Mouse (Mus musculus) gonadal fat pad, adult 2 months (tissue): ENCODE data around the gene Tagap. TPM values are rescaled to one million over a fixed set of nuclear protein-coding genes. Genes with fewer than 3 reads are reported as not detected.
"Not testable (repeated sequence)": the region's sequence is repeated elsewhere in the genome, so short reads cannot be mapped to it uniquely, and the experiment has no call there.

Experiments
- DNase-seq: peaks from one replicate; pipeline ENCODE4 v3.0.0-alpha.2; 2012; ENCODE audit warnings: low read depth
- polyA plus RNA-seq: library from polyadenylated mRNA; depleted of rRNA; stranded (reverse); fragments of >200 nt; gene quantifications from 2 replicates; pipeline ENCODE4 v1.2.3, GENCODE M21; 2012; rRNA removed

Tagap gene
- polyA plus RNA-seq, 1 experiment, result 16.4 TPM

DNA sequence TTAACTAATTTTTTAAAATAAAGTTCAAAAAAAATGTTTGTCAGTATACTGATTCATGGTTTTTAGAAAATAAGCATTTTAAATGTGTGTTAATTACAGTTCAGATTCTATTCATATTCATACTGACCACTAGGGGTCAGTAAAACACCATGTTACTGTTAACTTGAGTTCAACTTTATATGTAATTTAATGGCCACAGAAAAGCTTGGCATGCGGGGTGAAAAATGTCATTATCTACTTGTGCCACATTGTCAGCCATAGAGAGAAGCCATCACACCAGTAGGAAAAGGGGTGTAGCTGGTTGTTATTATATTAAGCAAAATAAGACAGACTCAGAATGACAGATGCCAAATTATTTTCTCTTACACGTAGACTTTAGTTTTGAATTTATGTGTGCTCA lies 57.7 kb downstream of the Tagap start:
- not testable (repeated sequence) for DNase-seq

Other genes starting within 250 kb of the Tagap start
- 3.9 and 10.7 TPM in 2 replicates for gene Fndc1, start 98.7 kb upstream of the Tagap start, polyA plus RNA-seq
- 63.3 and 111 TPM in 2 replicates for gene Rsph3a, start 19.6 kb downstream of the Tagap start, polyA plus RNA-seq
- gene Gm49673, start 221.8 kb downstream of the Tagap start, polyA plus RNA-seq, result 1.2 and 3.1 TPM in 2 replicates
- 72.6 and 117 TPM in 2 replicates for gene Rnaset2a, start 222.1 kb downstream of the Tagap start, polyA plus RNA-seq
- 3.7 TPM in 2 replicates for gene Fgfr1op, start 239.5 kb downstream of the Tagap start, polyA plus RNA-seq